Mouse (Mus musculus) activated CD4-positive, CD25-positive, alpha-beta regulatory T cell, adult 4 months (primary cell): Measurements from ENCODE around the gene Gm12695. TPM values are rescaled to one million over a fixed set of nuclear protein-coding genes. Genes with fewer than 3 reads are reported as not detected.

Experiments
- ATAC-seq: one replicate; pipeline ENCODE4 v1.8.0; 2017
- polyA plus RNA-seq, 2 experiments: library from polyadenylated mRNA; unstranded; fragments of 100-300 nt; shearing (Covaris generic); gene quantifications; one replicate each; pipeline ENCODE4 v1.2.1; 2017

Gm12695 gene
- polyA plus RNA-seq = not detected

DNA sequence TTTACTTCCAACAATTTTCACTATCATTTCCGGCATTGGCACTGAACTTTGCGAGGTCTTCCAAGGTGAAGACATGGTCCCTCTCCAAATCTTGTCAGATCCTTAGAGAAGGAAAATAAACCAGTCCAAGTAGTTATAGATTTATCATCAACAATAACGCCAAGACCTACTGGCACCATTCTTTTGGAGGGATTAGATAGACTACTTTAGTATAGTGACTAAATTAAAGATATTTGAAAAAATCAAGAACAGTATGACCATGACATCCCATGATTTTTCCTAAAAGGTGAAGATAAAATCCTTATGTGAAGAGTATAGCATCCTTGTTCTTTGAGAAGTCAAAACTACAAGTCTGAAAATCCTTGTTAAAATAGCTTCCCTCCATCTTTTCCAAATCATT is at the start of gene Gm12695:
Gene Gm12695 (minus strand): TSS at position 101 of the 400 bp plus-strand sequence.
- ATAC-seq = no peak

GRCm38 (mm10) chr4:96825540-96826045 is 40.6 kb upstream of the Gm12695 start:
- no peak for ATAC-seq

- no peak for ATAC-seq
These were observed 22.1 kb upstream of the Gm12695 start for GRCm38 (mm10) chr4:96806824-96807808.

DNA sequence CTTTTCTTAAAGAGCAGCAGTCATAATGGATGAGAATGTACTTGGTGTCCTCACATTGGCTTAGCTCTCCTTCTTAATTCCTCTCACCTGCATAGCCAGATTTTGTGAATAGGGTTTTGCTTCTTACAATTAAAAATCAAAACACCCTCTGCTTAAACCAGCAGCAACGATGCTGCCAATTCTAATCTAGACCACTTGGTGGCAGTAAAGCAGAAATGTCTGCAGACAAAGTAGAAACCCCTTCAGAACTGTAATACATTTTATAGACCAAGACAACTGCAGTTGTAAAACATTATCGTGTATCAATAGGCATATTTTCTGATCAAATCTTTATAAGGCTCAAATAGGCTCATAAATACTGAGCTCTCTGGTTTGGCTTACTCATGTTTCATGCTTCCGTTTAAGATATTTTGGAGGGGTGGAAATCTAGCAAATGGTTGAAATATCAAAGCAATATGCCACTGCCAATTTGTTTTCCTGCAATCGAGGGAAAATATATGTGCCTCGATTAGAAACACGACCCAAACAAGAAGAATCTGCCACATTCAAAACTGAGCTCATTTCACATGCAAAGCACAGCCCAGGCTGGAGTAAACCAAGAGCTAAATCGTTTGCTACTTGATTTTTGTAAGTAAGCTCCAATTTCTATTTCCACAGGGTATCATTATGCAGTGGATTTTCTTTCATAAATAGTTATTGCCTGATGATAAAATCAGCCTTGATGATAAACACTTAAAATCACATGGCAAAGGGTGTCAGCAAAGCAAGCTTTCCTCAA is 14.6 kb upstream of the Gm12695 start:
- ATAC-seq = no peak

GRCm38 (mm10) chr4:96797583-96797982 is 12.6 kb upstream of the Gm12695 start:
- ATAC-seq = no peak

GRCm38 (mm10) chr4:96791301-96791700 is 6.3 kb upstream of the Gm12695 start:
- ATAC-seq = no peak

GRCm38 (mm10) chr4:96789905-96790304 is 4.9 kb upstream of the Gm12695 start:
- ATAC-seq = no peak

GRCm38 (mm10) chr4:96786610-96787009 is 1.6 kb upstream of the Gm12695 start:
- ATAC-seq = no peak

- ATAC-seq = no peak
These were observed 11.9 kb downstream of the Gm12695 start for GRCm38 (mm10) chr4:96772966-96773566.

DNA sequence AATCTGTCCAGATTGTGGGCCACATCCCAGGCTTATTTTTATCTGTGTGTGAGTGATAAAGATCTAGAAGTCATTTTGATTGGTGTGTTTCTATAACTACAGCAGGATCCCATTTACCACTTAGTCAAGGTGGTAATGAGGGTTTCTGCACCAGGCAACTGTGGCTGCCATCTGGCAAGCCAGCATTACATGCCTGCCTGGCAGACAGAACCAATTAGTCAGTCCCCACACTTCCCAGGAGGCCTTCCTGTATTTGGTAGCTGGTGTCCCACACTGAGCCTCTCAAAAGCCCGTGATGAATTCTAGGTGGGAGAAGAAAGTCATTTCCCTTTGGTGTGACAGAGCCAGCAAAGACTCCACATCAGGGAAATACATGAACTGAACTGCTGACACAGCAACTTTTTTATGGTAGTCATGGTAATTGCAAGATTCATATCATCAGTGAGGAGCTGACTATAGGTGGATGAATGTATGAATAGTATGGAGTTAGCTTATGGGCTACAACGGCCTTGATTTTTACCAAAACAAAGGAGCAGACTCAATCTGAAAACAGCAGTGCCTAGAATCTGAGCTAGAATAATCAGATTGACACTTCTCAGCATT is 18.5 kb downstream of the Gm12695 start:
- no peak for ATAC-seq

DNA sequence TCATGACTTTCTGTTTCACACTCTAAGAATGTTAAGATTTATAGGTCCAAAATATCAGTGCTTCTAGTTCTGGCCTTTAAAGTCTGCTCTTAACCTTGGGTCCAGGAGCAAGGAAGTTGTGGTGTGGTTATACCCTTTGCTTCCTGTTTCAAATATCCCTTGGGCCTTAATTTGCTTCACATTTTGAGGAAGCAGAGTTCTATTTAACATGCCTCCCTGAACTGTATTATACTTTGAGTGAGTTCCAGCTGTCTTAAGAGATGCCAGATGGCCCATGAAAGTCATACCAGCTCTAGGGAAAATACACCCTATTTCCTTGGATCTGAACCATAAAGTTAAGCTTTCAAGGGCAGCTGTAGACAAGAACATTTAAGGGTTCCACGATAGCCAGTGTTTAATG is 33.0 kb downstream of the Gm12695 start:
- no peak for ATAC-seq

- ATAC-seq = no peak
These were observed 44.5 kb downstream of the Gm12695 start for GRCm38 (mm10) chr4:96740472-96740871.

DNA sequence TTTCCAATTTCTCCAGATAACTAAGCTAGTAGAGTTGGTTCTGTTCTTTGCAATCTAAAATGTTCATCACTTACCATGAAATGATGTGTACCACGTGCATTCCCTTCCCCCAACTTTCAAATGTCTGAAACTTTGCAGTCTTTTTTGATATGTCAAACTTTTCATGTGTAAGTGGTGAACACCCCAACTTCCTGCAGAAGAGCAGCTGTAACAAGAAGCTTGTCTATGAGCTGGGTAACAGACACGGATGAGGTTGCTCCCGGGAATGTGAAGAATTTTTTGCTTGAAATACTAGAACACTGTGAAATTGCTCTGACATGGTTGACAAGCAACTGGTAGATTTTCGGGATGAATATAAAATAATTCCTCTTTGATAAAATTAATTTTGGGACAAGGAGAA is 55.7 kb downstream of the Gm12695 start:
- ATAC-seq = no peak

GRCm38 (mm10) chr4:96728211-96728610 is 56.8 kb downstream of the Gm12695 start:
- ATAC-seq = no peak

GRCm38 (mm10) chr4:96725415-96726055 is 59.5 kb downstream of the Gm12695 start:
- no peak for ATAC-seq

DNA sequence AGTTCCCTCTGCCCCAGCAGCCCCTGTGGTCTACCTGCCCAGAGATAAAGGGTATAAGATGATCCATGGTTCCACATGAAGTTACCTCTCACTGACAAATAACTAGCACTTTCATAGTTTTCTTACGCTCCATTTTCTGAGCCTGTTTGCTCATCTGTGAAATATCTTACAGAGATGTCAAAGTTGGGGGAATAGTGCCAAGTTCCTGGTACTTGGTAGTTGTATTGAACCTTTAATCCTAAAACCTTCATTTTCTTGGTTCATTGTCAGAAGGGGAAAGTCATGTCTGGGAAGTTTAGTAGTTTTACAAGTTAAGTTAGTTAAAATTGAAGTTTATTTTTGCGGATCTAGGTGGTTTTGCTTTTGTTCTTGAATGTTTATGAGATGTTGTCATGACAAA is 62.7 kb downstream of the Gm12695 start:
- ATAC-seq = no peak

- ATAC-seq = no peak
These were observed 65.7 kb downstream of the Gm12695 start for GRCm38 (mm10) chr4:96718977-96719966.

DNA sequence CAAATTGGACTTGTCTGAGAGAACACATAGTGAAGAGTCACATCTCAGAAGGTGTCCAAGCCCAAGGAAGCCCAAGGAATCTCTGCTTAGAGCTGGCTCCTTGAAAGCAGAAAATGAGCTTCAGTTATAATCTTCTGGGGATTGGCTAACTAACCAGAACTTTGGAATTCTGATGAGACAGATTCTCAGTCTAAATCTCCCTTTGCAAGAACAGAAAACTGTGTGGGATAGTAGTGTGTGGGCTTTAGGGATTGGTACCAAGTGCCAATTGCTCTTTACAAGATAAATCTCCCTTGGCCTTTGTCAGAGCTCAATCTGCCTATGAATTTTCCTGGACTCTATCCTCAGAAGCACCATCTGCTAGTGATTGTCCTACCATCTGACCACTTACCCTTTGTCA is 66.5 kb downstream of the Gm12695 start:
- no peak for ATAC-seq

DNA sequence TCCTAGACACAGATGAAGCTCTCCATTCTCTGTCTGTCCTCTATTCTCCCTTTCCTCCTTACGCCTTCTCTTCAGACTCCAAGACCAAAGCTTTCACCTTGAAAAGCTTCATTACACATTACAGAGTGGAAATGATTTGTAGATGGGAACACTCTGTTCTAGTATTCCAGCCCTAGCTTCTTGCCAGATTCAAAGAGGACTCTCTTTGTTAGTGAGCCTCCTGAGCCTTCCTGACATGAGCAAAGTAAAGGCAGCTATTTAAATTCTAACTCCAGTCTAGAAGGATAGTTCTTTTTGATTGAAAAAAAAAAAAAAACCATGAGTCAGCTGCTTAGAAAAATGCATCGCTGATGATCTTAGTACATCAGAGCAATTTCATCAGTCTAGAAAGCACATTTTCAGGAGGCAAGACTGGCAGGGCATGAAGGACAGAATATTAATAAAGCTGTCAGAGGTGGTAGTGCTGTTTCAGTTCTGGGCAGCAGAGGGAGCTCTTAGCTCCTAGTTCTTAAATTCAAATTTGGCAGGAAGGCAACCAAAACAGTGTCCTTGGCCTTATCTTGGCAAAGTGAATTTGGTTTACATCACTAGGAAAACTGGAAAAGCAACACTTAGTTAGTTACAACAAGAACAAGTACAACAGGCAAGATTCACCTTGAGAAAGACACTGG is 79.6 kb downstream of the Gm12695 start:
- ATAC-seq = no peak

DNA sequence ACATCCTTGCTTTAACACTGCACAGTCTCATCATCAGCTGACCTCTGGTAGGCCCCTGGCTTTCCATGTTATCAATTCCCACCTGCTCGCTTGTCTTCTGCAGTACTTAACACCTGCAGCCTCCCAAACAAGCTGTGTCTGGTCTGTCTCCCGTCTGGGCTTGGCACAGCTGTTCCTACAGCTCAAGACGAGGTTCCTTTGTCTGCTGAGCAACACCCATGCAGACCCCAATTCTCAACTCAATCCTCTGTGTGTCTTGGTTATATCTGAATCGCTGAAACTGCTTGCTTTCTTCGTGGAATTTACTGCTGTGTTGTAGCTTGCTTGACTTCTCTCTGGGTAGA is 86.8 kb downstream of the Gm12695 start:
- ATAC-seq = no peak
